Mouse (Mus musculus) adrenal gland, postnatal 14 days (tissue): ENCODE results near the gene Tmem59. TPM values are rescaled to one million over a fixed set of nuclear protein-coding genes. Genes with fewer than 3 reads are reported as not detected.

Experiments used
- DNase-seq: peaks from one replicate; pipeline ENCODE4 v3.0.0; 2021; ENCODE audit warnings: mixed read lengths
- long read RNA-seq, 2 experiments: library from polyadenylated mRNA; stranded (forward); transcript quantifications; one replicate each; pipeline ENCODE4 v2.0.0; 2021
- total RNA-seq: library from RNA; stranded (reverse); gene quantifications from 2 replicates; pipeline ENCODE4 v1.2.3, GENCODE M21; 2021

Tmem59 gene
- total RNA-seq: 261 and 291 TPM in 2 replicates
- long read RNA-seq, experiment 1, transcript Tmem59-201 (8 exons, 1,775 nt): major isoform, 629 of 645 reads
- long read RNA-seq, experiment 1, partial matches to known transcripts: 7 of 645 reads
- long read RNA-seq, experiment 1, other reads (novel, unspliced or antisense): 9 of 645 reads
- long read RNA-seq, experiment 2, transcript Tmem59-201 (8 exons, 1,775 nt): major isoform, 437 of 449 reads
- long read RNA-seq, experiment 2, partial matches to known transcripts: 4 of 449 reads
- long read RNA-seq, experiment 2, other reads (novel, unspliced or antisense): 8 of 449 reads

DNA sequence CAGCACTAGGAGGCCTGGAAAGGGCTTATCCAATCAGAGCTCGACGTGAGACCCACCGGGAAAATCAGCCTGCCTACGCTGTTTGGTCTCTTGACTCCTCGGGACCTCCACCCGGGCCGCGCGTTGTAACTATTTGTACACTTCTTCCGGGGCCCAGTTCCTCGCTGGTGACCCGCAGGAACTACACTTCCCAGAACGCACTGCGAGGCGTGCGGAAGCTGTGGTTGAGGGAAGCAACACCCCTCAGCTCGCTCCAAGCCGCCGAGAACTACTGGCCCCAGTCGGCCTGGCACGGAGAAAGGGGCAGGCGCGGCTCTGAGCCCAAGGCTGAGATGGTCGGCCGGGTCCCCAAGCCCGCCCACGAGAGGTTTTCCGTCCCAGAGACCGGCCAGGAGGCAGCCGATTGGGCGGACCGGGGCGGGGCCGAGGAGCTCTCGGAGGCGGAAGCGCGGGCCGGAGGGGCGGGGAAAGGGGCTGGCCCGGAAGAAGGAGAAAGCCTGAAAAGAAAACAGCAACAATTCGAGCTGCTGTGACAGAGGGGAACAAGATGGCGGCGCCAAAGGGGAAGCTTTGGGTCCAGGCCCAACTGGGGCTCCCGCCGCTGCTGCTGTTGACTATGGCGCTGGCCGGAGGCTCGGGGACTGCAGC is at the start of gene Tmem59:
Gene Tmem59 (plus strand): TSS at position 218 of the 648 bp plus-strand sequence.
- peak; percentile 99 for DNase-seq

DNA sequence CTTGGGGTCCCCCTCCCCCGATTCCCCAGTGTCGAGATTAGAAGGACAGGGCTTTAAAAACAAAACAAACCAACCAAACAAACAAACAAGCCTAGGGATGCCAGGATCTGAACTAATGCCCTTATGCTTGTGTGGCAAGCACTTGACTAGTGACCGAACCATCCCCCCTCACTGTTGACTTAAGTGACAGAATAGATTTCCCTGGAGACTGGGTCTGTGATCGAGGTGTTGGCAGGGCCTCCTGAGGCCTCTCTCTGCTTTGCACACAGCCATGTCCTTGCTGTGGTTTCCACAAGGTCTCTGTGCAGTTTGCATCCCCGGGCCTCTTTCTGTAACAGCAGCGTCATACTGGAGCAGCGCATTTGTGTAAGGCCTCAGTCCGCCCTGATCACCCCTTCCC is 48.8 kb upstream of the Tmem59 start:
- DNase-seq: peak; percentile 49

DNA sequence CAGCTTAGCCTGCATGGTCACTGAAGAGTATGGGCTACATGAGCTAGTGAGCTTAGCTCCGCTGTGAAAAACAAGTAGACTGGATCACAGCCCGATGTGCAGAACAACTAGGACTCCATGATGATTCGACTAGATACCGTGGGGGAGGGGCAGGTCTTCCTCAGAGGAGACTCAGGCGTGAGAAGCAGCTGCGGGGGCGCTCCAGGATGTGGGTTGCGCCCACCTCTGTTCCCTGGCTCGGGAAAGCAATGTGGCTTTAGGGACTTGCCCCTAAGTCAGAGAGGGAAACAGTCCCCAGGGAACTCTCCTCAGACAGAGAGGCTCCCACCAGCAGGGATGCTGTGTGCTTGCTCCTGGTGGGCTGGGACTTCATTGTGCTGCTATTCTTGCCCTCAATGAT is 47.7 kb upstream of the Tmem59 start:
- no peak for DNase-seq

DNA sequence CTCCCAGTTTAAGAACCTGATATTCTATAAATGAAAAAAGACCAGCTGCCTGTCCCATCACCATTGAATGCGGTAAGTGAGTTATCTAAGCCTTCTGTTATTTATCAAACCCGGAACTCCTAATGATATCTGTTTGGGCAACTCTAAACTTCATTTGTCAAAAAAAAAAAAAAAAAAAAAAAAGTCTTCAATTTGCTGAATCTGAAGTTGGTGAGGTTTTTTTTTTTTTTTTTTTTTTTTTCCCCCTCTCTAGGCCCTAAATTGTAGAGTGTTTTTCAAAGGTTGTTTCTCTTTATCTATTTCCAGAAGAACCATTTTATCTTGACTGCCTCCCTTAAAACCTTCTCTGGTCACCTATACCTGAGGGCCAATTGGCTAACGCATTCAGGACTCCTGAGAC is 43.3 kb upstream of the Tmem59 start:
- DNase-seq: no peak

DNA sequence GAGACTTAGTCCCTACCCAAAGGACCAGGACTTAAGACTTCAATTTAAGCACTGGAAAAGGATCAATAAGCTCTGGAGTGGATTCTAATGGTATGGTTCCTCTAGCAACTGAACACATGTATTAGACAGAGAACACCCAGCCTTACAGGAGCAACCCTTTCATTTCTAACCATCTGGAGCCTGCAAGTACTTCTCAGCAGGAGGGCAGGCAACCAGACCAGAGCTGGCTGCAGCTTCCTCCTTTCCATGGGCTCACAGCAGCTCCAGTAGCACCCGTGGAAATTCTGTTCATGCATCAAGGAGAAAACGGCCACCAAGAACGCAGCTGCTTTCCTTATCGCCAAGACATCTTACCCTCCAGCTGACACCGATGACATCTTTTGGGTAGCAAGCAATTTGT is 42.5 kb upstream of the Tmem59 start:
- no peak for DNase-seq

DNA sequence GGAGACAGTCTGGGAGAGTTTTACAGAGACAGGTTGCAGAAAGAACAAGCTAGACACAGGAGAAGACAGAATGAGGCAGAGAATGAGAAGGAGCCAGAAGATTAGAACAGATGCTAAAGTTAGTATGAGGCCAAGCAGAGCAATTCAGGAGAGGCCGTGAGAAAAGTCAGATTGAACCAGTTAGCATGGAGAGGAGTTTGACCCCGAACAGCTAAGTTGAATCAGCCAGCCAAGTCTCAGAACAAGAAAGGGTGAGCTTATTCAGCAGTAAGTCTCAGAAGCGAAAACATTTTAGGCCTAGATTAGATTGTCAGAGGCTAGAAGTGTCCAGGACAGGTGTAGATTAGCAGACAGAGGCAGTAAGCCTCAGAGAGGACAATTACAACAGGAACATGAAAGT is 41.7 kb upstream of the Tmem59 start:
- no peak for DNase-seq

DNA sequence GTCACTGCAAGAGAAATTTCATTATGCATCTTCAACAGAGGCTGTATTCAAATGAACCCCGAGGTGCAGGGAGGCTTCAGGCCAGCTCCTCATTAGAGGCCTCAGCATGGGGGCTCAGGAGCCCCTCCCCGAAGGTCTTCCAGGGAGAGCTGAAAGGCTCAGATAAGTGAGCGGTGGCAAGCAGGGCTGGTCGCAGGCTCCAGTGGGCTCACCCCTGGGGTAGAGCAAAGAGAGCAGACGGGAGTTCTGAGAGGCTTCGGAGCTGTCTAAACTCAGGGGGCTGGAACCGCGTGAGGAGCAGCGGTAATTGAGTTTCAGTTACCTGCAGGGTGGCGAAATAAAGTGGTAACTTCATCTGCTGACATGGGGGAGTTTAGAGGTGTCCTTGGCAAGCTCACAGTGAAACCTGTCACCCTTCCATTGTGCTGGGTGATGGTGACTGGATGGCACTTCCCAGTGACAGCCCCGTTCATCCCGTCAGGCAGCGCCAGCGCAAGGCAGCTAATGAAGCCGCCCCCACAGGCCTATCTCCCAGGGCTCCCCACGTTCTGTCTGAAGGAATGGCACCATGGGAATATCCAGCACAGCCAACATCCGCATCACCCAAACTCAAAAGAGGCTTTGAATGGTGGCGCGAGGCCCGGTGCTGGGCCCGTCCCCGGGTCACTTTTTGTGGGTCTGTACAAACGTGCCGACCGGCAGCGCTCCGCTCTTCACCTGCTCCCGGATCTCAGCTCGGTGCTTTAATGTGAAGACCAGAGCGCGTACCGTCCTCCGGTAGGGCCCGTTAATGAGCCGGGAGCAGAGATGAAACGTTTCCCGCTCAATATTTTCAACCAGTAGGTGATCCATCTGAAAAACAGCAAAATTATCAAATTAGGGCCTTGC is 39.0 kb upstream of the Tmem59 start:
- no peak for DNase-seq

DNA sequence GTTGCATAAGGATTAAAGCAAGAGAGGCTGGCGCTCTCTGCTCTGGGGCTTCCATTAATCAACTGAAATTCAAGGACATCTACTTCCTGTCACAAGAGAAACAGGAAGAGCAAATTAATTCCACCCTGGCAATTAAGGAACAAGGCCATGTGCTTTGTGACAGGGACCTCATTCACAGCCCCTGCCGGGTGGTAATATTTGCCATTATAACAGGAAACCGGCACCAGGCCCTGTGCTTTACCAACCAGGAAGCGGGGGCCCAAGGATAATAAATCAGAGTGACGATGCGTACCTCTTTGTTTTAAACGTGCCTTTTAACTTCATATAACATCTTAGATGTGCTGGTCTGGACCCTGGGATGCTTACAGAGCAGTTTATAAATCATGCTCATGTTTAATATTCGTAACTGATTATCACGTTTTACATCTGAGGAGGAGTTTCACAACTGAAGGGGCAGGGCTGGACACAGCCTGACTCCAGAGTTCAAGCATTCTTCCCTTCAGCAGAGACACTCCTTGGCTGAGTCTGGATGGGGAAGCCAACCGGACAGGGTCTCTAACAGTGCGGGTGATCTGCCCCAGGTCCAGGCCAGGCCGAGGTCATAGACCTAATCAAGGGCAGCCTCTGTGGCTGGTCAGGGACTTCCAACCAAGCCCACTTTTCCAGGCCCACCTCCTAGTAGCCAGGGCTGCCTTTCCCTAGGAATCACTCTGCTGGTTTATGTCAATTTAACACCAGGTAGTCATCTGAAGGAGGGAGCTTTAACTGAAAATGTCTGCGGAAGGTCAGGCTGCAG is 38.2 kb upstream of the Tmem59 start:
- peak; percentile 42 for DNase-seq

DNA sequence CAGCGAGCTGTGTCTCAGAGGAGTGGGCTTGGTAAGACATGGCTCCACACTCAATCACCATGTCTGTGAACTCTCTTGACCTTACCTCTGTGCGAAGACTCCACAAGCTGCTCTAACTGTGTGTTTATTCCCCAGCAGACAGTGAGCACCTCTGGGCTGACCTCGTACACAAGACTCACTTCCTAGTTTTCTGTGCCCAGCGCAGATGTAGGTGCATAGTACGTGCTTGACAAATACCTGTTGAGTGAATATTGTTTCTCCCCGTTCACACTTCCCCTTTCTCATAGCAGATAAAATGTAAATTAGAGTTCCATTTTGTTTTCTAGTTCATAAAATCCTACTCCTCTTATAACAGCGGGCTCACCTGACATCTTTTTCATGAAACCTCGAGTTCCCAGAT is 34.7 kb upstream of the Tmem59 start:
- no peak for DNase-seq

DNA sequence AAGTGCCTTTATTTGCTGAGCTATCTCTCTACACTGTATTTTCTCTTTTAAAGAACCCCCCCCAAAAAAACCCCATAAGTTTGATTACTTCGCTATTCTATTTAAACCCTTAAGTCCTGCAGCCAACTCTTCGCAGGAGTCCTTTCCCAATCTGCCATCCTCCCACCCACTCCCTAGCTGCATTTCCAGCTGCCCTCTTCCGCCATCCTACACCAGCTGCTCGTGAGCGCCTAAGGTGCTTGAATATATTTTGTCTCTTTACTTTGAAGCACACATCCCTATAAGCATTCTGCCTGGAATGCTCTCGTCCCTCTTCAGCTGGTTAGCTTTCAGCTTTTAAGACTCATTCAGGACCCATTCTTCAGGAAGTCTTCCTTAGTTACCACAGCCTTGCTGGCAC is 27.2 kb upstream of the Tmem59 start:
- no peak for DNase-seq

DNA sequence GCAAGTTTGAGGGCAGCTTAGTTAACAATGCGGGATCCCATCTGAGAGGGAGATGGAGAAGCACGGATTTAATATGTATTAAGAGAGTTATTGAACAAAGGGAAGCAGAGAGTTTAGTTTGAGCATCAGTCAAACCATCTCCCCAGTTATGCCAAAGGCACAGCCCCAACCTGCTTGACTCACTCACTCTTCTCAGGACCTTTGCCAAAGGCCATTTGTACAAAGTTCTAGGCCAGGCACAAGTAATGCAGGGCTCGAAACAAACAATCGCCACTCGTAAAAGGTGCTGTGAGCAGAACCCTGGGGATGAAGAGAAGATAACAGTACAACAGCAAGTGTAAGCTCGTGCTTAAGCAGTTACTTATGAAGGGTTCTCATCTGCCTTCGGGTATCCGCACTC is 25.6 kb upstream of the Tmem59 start:
- peak; percentile 27 for DNase-seq

DNA sequence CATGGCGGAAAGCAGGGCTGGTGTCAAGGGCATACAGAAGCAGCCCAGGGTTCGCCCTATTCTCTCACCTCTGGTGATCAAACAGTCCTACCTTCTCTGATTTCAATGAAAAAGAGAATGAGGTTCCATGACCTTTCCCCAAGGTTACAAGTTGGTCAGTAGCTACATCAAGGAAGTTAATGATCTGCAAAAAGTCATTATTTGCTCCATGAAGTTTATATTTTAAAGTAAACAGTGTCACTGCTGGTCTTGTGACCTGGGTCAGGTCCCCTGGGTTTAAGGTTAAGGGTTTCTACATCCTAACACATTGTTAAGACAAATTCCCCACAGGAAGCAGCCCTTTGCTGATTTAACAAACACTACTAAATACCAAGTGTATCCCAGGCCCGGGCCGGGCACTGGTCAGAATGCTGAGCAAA is 21.2 kb upstream of the Tmem59 start:
- no peak for DNase-seq

DNA sequence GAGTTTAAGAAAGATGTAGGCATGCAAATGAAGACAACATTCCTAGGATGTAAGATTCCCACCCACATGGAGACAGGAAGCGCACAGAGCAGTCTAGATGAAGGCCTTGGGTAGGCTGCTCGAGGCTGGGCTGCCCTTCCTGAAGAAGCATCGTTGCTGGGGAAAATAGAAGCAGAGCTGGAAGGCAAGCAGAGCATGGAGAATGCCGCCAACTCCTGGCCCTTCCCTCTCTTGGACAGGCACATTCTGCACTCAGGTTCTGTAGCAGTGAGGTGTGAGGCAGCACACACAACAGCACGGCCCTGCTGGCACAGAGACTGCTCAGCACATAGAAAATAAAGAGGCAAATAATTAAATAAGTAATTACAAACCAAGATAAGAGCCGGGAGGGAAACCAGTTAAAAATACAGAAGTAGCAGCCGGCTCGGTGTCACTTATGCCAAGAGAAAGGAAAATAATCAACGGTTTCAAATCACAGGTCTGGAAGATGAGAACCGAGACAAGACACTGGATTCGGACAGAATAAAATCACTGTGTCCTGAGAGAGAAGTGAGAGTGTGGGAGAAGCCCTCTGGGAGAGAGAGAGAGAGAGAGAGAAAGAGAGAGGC is 18.9 kb upstream of the Tmem59 start:
- DNase-seq: no peak

DNA sequence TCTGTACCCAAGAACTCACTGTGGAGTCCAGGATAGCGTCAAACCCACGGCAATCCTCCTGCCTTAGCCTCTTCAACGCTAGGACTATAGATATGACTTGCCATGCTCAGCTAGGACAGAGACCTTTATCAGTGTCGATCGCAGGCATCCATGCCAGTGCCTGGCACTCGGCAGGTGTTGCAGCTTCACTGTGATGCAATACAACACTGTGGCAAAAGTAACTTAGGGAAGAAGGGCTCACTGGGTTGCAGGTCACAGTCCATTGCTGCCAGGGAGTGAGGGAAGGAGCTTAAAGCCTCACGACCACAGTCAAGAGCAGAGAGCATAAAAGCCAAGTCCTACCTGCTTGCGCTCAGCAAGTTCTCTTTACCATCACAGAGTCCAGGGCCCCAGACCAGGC is 18.0 kb upstream of the Tmem59 start:
- DNase-seq: peak; percentile 41

DNA sequence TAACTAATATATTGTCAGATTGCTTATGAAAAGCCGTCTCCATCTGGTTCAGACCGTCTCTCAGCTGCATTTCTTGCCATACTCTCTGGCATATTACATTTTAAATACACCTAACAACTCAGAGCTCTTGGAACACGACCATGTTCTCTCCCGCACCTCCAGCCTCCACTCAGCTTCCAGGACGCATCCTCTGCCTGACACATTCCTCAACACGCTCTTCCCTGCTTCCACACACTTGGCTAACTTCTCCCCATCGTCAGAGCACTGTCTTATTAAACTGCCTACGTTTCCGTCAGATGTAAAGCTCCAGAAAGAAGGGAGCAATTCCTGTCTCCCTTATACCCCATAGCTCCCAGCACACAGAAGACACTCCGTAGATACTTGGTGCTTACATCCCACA is 14.9 kb upstream of the Tmem59 start:
- DNase-seq: no peak

DNA sequence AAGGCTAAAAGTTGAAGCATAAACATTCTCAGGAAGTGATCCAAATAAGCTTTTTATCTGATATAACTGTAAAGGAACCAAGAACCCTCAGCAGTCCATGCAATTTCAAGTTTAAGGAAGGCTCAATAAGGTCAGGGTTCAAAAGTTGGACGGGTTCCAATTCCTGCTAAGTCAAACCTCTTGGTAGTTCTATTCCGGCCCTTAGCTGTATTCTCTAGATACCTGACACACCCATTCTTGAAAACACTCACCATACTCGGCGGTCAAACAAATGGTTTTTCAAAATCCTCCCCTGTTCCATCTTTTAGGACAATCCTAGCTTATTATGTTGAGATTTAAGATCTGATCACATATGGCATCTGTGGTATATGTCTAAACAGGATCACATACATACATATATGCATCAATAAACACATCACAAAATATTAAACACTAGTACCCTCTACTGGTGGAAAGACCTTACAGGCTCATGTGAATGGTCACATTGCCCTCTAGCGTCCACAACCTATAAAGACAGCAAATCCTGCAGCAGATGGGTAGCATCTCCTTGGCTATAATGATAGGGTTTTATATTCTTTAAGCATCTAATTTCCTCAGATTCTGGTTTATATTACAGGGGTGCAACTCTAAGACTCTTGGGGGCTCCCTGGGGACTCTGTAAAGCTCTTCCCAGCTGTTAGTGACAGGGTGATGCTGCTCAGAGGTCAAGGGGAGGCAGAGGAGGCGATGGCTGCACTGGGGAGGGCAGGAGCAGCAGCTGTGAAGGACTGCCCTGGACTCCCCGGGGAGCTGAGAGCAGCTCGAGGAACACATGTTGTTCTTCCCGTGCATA is 14.2 kb upstream of the Tmem59 start:
- peak; percentile 81 for DNase-seq

DNA sequence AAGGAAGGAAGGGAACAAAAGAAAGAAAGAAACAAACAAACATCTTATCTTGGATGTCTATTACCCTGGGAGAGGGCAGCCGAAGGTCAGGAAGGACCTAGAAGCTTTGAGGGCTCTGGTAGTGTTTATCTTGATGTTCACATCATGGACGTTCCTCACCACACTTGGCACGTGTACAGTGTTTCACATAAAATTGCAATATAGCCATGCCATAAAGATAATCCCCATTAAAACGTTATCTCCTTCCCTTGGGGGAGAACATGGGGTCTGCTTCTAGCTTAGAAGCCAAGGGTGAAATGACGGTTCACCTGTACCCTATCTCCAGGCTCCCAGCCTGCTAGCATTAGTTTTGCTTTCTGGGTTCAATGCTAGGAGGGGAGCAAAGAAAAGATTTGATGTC is 11.5 kb upstream of the Tmem59 start:
- no peak for DNase-seq

DNA sequence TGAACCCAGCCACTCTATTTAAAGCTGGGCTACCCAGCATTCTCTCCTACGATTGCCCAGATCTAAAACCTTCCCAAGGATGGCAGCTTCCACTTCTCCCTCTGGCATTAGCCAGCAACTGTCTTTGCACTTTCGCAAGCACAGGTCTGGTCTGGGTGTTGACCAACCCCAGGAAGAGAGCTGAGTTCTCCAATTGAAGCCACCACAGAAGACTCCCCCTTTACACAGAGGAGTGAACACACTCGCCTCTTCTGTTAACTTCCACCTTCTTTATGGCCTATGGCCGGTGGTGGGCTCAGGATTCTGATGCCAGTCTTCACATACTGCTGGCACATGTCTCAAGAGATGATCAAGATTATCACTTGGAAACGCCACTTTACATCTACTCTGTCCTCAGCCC is 10.4 kb upstream of the Tmem59 start:
- DNase-seq: no peak

DNA sequence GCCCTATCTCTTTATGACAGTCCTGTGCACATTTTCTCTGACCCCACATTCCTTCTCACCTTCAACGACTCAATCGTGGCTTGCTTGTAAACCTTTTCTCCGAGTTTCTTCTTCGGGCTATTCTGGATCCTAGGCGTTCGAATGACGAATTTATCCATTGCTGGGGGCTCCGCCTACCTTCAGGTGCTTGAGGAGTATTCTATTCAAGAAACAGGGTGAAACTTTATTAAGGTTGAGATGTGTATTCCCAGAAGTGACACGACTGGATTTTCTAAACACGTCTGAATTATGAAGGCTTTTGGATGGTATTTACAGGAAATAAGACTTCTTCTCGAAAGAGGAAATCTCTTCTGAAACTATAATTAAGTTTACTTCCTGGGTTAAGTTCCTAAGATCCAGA is 693 bp upstream of the Tmem59 start:
- DNase-seq: no peak

DNA sequence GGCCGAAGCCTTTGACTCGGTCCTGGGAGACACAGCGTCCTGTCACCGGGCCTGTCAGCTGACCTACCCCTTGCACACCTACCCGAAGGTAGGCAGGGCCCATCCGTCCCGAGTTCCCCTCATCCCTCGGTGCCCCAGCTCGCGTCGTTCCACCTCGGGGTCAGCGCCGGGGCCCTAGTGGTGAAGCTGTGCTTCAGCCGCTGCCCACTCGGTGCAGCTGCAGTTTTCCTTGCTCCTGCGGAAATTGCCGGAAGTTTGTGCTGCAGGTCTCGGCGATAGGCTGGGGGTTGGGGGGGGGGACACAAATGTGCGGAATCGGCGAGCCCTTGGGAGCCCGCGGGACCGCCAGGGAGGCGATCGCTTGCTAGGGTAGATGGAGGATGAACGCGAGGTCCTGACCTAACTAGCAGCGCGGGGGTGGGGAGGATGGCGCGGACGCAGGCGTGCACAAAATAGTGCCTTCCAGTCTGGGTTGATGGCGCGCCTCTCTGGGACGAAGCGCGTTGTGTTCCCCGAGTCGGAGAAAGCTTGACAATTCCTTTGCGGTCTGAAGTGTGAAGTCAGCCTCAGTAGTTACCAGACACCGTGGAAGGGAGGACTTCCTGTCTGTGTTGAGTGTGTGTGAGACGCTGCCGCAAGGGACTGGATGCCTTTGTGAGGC is 761 bp downstream of the Tmem59 start, which contains the start of gene Tceanc2:
Gene Tceanc2 (minus strand): TSS at position 287 of the 661 bp plus-strand sequence.
- DNase-seq: peak; percentile 77
